Mouse (Mus musculus) embryonic facial prominence, embryonic 11.5 days (tissue): ENCODE measurements around the gene Hnrnpll. TPM values are rescaled to one million over a fixed set of nuclear protein-coding genes. Genes with fewer than 3 reads are reported as not detected.

ENCODE experiments used
- ATAC-seq: fragments of 200-750 bp; cut with Nextera tagmentation; replicated peaks from 2 replicates; pipeline ENCODE4 v1.8.0; 2017; ENCODE audit warnings: low read depth; ENCODE audit not compliant: insufficient number of reproducible peaks, low FRiP score, low TSS enrichment
- DNase-seq: peaks from one replicate; pipeline ENCODE4 v3.0.0-alpha.2; 2015; ENCODE audit warnings: low spot score
- H3K27ac ChIP-seq: fragments of 300-500 bp; sonication (generic); replicated peaks from 2 replicates; pipeline ENCODE4 v1.5.1; 2014; ENCODE audit warnings: mild to moderate bottlenecking, low read depth, low read length, control low read depth
- H3K27me3 ChIP-seq: fragments of 300-500 bp; sonication (generic); 2 replicates; pipeline ENCODE4 v1.6.1; 2014; ENCODE audit warnings: mild to moderate bottlenecking, low read length, moderate library complexity, mixed read lengths; ENCODE audit not compliant: control insufficient read depth, insufficient read depth
- H3K36me3 ChIP-seq: fragments of 300-500 bp; sonication (generic); replicated peaks from 2 replicates; pipeline ENCODE4 v1.6.1; 2014; ENCODE audit warnings: low read depth, mild to moderate bottlenecking, low read length, moderate library complexity, mixed read lengths; ENCODE audit not compliant: control insufficient read depth, insufficient read depth
- H3K4me1 ChIP-seq: fragments of 300-500 bp; sonication (generic); 2 replicates; pipeline ENCODE4 v1.6.1; 2014; ENCODE audit warnings: low read length, mixed read lengths; ENCODE audit not compliant: control insufficient read depth, insufficient read depth
- H3K4me2 ChIP-seq: fragments of 300-500 bp; sonication (generic); 2 replicates; pipeline ENCODE4 v1.6.1; 2014; ENCODE audit warnings: low read depth, mild to moderate bottlenecking, control low read depth, low read length, moderate library complexity
- H3K4me3 ChIP-seq: fragments of 300-500 bp; sonication (generic); 2 replicates; pipeline ENCODE4 v1.5.1; 2014; ENCODE audit warnings: low read depth, low read length, control low read depth
- H3K9ac ChIP-seq: fragments of 300-500 bp; sonication (generic); replicated peaks from 2 replicates; pipeline ENCODE4 v1.6.1; 2014; ENCODE audit warnings: mild to moderate bottlenecking, control low read depth, low read length
- H3K9me3 ChIP-seq: fragments of 300-500 bp; sonication (generic); replicated peaks from 2 replicates; pipeline ENCODE4 v1.6.1; 2016; ENCODE audit warnings: mild to moderate bottlenecking, low read length, inconsistent platforms, mixed read lengths; ENCODE audit not compliant: control insufficient read depth
- WGBS: fragments of 180-500 bp; shearing (Covaris S2); extraction: QIAGEN DNeasy Blood & Tissue Kit; methylation state at CpG from one replicate; pipeline ENCODE4 v1.1.7; 2014; 5-methylcytosine and 5-hydroxymethylcytosine counted together
- polyA plus RNA-seq: library from polyadenylated mRNA; unstranded; fragments of >200 nt; fragmentation: Nextera tagmentation; extraction: Ambion mirVana; gene quantifications from 2 replicates; pipeline ENCODE4 v1.2.1, GENCODE M21; 2014

Gene Hnrnpll
- polyA plus RNA-seq, 1 experiment from 2014 or later, result 127 TPM

GRCm38 (mm10) chr17:80091879-80092549, 29.9 kb upstream of the Hnrnpll start:
- Histone ChIP-seq H3K27me3 (no peaks in the 10 kb centered on the region), H3K9ac (no peak overlapping the region), H3K36me3 (no peaks in the 10 kb centered on the region), H3K4me3 (no peak overlapping the region), H3K27ac (no peak overlapping the region), H3K4me1 (peaks cover 2% of the 10 kb centered on the region; the same call in 1 of the 2 replicates), H3K9me3 (no peaks in the 10 kb centered on the region), H3K4me2 (no peak overlapping the region)
- ATAC-seq (no peak), DNase-seq (no peak)
- WGBS, result 59% methylated on average over 6 of the region's 6 CpGs

- Histone ChIP-seq H3K4me3 (no peak overlapping the region), H3K9ac (no peak overlapping the region), H3K4me2 (no peak overlapping the region), H3K4me1 (no peaks in the 10 kb centered on the region), H3K27ac (no peak overlapping the region), H3K36me3 (no peaks in the 10 kb centered on the region), H3K27me3 (no peaks in the 10 kb centered on the region), H3K9me3 (no peaks in the 10 kb centered on the region)
- ATAC-seq, result no peak
- no peak for DNase-seq
- 79% methylated on average over 4 of the region's 4 CpGs for WGBS
Measured at GRCm38 (mm10) chr17:80090551-80090950, 28.4 kb upstream of the Hnrnpll start.

DNA sequence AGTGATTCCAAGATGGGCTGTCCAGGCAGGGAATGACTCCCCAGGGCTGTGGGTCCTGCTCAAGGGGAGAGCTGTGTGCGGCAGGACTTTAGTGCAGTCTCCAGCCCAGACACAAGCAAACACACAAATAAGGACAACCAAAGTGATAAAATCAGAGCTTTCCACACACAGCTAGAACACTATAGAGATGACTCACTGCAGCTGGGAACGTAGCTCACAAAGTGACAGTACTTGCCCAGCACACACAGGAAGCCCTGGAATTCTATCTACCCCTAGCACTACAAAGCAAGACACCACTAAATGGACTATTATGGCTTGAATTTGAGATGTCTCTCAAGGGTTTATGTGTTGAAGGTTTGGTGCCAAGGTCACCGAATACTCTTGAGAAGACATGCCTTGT, 26.0 kb upstream of the Hnrnpll start:
- Histone ChIP-seq H3K36me3 (no peaks in the 10 kb centered on the region), H3K4me2 (no peak overlapping the region), H3K27me3 (no peaks in the 10 kb centered on the region), H3K9ac (no peak overlapping the region), H3K4me1 (no peaks in the 10 kb centered on the region), H3K9me3 (no peaks in the 10 kb centered on the region), H3K27ac (no peak overlapping the region), H3K4me3 (no peak overlapping the region)
- WGBS, result 89% methylated on average over 3 of the region's 3 CpGs
- no peak for DNase-seq
- no peak for ATAC-seq

GRCm38 (mm10) chr17:80086591-80086990, 24.5 kb upstream of the Hnrnpll start:
- Histone ChIP-seq H3K36me3 (no peaks in the 10 kb centered on the region), H3K27ac (no peak overlapping the region), H3K9me3 (no peaks in the 10 kb centered on the region), H3K4me1 (no peaks in the 10 kb centered on the region), H3K27me3 (no peaks in the 10 kb centered on the region), H3K4me3 (no peak overlapping the region), H3K4me2 (no peak overlapping the region), H3K9ac (no peak overlapping the region)
- ATAC-seq (no peak), DNase-seq (no peak)
- WGBS, result 90% methylated on average over 11 of the region's 11 CpGs

GRCm38 (mm10) chr17:80084424-80084823, 22.3 kb upstream of the Hnrnpll start:
- H3K4me3 ChIP-seq, result no peak overlapping the region
- no peak overlapping the region for H3K9ac ChIP-seq
- H3K4me2 ChIP-seq, result no peak overlapping the region
- 84% methylated on average over 9 of the region's 9 CpGs for WGBS
- DNase-seq (no peak), ATAC-seq (no peak)
- no peaks in the 10 kb centered on the region for H3K9me3 ChIP-seq
- H3K27ac ChIP-seq, result no peak overlapping the region
- H3K27me3 ChIP-seq, result no peaks in the 10 kb centered on the region
- no peaks in the 10 kb centered on the region for H3K36me3 ChIP-seq
- H3K4me1 ChIP-seq, result no peaks in the 10 kb centered on the region

GRCm38 (mm10) chr17:80083223-80083622, 21.1 kb upstream of the Hnrnpll start:
- no peaks in the 10 kb centered on the region for H3K27me3 ChIP-seq
- 75% methylated on average over 6 of the region's 6 CpGs for WGBS
- H3K9me3 ChIP-seq, result no peaks in the 10 kb centered on the region
- DNase-seq (no peak), ATAC-seq (no peak)
- H3K36me3 ChIP-seq, result no peaks in the 10 kb centered on the region
- H3K27ac ChIP-seq, result no peak overlapping the region
- H3K4me3 ChIP-seq, result no peak overlapping the region
- H3K9ac ChIP-seq, result no peak overlapping the region
- H3K4me2 ChIP-seq, result no peak overlapping the region
- H3K4me1 ChIP-seq, result no peaks in the 10 kb centered on the region

DNA sequence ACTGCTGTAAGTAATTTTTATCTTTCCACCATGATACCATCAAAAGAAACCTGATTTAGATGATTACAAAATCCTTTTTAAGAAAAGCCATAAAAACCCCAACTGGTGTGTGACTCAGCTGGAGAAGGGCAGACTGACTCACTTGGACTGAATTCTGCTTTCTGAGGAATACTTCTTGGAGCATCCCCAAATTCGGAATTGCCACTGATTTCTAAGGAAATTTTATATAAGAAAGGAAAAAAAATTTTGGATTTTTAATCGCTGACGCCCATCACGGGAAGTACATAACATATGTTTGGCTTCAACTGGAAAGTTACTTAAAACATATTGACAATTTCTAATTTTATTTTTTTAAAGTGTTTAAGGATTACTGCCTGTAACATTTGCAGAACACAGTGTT, 16.6 kb upstream of the Hnrnpll start:
- no peak for DNase-seq
- no peaks in the 10 kb centered on the region for H3K27me3 ChIP-seq
- no peak overlapping the region for H3K4me2 ChIP-seq
- H3K4me1 ChIP-seq, result no peaks in the 10 kb centered on the region
- no peaks in the 10 kb centered on the region for H3K9me3 ChIP-seq
- no peaks in the 10 kb centered on the region for H3K36me3 ChIP-seq
- no peak overlapping the region for H3K27ac ChIP-seq
- no peak overlapping the region for H3K4me3 ChIP-seq
- 89% methylated on average over 4 of the region's 4 CpGs for WGBS
- no peak for ATAC-seq
- H3K9ac ChIP-seq, result no peak overlapping the region

DNA sequence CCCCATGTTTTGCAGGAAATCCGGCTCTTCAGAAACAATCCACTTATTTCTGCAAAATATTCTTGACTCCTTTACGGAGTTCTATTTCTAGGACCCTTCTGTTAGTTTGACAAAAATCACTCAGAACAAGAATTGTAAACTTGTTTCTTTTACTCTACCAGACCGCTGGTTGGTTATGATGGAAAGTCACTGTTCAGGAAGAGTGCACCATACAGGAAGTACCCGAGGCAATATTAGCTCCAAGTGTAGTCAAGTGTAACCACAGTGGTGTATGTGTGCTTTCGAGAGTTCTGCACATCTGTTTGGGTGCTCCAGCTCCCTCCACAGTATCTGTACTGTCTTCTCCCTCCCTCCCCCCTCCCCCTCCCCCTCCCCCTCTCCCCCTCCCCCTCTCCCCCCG, 5.1 kb upstream of the Hnrnpll start:
- DNase-seq (no peak), ATAC-seq (no peak)
- Histone ChIP-seq H3K9me3 (no peaks in the 10 kb centered on the region), H3K4me2 (no peak overlapping the region), H3K9ac (no peak overlapping the region), H3K27me3 (no peaks in the 10 kb centered on the region), H3K36me3 (no peaks in the 10 kb centered on the region), H3K27ac (no peak overlapping the region), H3K4me1 (no peaks in the 10 kb centered on the region), H3K4me3 (no peak overlapping the region)
- WGBS, result 83% methylated on average over 5 of the region's 6 CpGs
